Mouse (Mus musculus): Measurements from ENCODE around the gene Mul1.

The Mul1 gene

DNA sequence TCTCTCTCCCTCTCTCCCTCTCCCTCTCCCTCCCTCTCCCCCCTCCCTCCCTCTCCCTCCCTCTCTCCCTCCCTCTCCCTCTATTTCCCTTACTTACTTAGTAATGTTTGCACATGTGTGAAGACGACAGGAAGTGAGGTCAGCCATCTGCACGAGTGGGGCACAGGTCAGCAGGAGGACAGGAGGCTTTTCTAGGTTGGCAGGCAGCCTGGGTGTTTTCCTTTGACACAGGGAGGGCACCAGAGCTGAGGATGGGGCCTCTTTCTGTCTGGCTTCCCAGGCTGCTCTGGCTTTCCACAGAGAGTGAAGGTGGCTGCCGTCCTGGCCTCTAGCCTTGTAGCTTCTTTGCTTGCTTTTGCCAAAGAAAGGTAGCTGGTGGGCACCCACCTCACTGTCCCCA, 5.6 kb downstream of the Mul1 start:
- DNase-seq (ENCODE audit: extremely low spot score), result no peak

DNA sequence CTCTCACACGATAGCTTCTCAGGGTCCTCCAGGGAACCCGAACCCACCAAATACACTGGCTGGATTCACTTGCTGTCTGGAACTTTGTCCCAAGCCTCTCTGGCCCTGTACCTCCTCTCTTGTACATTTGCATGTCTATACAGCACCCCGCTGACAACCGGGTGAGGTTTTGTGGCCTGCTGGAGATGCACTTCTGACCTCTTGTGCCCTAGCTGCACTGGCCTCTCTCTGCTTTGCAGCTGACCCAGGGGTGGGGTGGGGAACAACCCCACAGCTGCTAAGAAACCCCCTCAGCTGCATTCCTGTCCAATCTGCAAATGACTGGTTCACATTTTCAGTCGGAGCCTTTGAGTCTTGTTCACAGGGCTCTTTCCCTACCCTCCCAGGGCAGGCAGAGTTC, 10.5 kb downstream of the Mul1 start:
- DNase-seq (ENCODE audit: extremely low spot score), result no peak

DNA sequence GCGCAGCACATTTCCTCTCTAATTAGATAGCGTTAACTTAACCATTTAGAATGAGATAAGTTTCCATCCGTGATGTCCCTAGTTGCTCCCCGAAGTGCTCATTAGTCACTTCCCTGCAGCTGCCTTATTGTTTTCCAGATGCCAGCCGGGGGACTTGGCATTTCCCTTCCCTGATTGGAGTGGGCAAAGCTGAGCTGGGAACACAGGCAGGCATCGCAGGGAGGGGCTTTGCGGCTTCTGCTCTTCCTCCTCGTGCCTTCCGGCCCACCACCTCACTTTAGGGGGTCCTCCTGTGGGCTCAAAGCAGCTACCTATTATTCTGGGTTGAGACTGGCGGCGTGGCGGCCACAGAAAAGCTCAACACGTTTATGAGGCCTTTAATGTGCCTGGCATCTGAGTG, 12.5 kb downstream of the Mul1 start:
- DNase-seq (ENCODE audit: extremely low spot score), result no peak

DNA sequence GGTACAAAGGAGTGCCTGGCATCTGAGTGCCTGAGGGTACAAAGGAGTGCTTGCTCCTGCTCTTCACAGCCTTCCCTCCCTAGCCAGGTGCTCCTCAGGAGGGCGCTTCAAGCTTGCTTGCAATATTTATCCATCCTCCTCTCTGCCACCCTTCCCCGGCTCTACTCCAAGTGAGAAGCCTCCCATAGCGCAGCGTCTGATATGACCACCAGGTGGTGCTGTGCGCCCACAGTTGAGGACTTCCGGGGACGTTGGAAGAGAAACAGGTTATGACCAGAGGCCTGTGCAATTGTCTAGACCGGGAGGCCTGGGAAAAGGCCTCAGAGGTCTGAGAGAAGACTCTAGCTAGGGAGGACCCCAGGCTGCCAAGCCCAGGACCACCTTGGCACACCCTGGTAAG, 12.9 kb downstream of the Mul1 start:
- DNase-seq (ENCODE audit: extremely low spot score), result peak; percentile 93

DNA sequence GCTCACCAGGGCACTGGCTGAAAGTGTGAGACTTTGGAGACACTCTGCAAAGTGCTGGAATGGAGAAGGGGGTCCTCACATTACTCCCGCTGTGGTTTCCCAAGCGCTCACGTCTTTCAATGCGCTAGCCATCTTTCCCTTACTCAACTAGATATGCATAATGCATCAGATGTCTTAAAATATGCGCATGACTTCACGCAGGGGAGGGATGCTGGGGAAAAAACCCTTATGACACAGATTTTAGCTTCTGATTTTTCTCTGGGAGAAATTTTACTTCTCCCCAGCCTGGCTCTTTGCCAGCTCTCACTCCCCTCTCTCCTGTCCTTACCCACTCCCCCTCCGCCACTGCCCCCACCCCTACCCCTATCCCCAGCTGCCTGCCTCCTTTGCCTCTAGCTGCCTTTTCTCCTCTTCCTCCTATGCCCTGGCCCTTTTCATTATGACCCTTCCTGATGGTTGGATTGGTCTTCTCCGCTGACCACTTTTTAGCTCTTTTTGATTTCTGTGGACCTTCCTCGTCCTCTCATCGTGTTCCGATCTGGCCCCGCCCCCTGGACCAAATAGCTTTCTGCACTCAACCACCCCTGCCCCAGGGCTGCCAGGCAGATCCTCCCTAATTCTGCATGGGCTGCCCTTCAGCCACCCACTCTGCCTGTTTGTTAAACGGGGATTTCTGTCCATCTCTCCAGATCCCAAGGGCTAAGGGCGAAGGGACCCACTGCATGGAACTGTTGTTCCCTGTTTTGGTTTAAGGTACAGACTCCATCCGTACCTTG, 13.5 kb downstream of the Mul1 start:
- no peak for DNase-seq (ENCODE audit: extremely low spot score)

DNA sequence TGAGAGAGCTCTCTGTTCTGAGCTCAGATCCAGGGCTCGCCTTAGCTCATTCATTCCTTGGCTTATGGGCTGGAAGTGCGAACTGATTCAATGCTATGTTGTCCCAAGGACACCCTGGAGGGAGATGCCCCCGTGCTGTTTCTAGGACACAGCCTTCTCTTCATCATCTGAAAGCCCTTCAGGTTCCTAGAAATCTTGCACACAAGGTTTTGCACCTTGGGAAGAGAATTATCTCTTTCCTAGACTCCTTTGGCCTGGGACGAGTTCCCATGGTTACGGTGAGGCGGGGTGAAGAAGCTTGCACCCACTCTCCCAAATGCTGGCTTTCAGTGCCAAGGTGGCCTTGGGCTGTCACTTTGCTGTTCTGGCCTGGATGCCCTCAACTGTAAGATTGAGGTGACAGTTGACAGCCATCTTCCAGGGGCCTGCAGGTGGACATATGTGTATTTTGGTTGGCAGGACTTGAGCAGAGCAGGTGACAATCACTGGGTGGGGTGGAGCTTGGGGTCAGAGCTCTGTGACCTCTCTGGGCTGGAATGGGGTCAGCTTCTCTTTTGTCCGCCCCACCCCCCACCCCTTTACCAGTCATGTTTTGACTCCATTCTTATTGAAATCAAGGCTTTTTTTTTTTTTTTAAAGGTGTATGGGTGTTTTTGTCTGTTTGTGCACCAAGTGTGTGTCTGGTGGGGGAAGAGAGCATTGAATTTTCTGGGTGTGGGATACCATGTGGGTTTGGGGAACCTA, 14.6 kb downstream of the Mul1 start:
- DNase-seq (ENCODE audit: extremely low spot score), result no peak

DNA sequence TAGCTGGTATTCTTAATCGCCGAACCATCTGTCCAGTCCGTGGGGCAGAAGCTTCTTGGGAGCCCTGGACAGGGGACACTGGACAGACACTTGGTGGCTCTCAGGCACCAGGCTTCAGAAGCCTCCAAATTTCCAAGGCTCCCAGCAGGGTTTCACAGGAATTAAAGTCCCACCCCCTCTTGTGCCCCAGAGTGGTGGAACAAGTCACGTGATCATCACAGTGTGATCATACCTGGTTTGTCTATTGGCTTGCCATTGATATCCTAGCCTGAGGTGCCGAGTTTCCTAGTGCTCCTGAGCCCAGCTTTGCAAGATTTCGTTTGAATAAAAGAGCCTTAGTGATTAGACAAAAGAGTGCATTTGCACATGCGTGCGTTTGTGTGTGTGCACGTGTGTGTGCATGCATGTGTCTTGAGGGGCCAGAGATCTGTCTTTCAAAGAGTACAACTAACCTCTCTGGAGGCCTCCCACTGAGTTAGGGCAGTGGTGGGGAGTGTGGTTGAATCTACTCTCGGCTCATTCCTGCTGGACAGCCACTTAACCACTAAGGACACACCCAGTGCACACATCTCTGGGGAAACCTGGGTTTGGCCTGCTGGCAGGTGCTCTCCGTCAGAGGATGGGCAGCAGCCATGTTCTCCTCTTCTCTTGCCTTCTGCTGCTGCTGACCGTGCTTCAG, 15.3 kb downstream of the Mul1 start:
- DNase-seq (ENCODE audit: extremely low spot score), result no peak

DNA sequence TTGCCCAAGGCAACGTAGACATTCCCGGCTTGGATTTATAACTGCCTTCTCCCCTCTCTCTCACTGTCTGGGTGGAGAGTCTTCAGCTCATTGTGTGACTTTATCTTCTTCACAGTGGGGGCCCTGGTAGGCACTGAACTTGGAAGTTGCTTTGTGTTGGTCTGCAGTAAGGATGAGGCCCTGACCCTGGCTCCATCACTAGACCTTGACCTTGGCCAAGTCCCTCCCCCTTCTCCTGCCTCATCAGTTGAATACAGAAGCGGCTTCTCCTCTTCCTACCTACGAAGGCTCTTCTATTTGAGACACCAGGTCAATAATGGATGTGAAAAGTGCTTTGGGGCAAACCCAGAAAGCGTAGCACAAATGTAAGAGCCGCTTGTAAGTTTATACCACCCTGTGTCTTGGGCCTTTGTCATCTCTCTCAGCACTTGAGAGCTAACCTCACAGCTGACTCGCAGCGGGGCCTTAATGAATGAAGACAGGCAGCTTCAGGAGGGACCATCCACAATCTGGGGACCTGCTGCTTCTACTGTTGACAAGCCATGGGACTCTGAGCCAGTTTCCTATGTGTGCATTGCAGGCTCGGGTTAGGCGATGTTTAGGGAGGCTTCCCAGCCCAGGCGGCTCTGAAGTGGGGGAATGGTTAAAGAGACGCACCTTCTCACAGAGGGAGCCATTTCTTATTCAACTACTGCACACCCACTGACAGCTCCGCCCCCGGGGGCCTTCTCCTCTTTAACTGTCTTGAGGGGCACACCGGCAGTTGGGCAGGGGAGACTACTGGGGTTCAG, 18.0 kb downstream of the Mul1 start:
- DNase-seq (ENCODE audit: extremely low spot score), result no peak

DNA sequence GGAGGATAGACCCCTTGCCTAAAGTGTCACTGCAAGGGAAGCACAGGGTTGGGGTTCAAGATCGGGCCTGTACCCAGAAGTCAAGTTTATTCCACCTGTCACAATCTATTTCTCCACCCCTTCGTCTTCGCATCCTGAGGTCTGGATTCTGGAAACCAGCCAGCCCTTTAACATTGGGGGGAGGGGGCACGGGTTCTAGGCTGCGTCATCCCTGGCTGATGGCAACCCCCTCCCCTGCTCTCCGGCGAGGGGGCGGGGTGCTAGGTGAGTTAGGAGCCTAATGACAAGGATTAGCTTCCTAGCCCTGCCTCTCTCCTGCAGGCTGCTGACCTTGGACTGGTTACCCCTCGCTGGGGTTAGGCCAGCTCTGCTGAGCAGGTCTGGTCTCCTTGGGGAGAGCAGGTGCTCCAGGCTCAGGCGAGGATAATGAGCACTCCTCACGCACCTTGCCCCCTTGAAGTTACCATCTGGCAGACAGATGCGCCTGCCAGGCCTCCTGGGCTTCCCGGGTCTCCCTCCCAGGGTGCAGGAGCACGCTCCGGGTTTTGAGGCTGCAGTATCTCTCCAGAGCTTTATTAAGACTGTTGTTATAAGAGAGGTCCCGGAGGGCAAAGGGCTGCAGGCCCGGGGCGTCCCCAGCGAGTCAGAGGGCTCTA, 18.8 kb downstream of the Mul1 start:
- DNase-seq (ENCODE audit: extremely low spot score), result no peak

DNA sequence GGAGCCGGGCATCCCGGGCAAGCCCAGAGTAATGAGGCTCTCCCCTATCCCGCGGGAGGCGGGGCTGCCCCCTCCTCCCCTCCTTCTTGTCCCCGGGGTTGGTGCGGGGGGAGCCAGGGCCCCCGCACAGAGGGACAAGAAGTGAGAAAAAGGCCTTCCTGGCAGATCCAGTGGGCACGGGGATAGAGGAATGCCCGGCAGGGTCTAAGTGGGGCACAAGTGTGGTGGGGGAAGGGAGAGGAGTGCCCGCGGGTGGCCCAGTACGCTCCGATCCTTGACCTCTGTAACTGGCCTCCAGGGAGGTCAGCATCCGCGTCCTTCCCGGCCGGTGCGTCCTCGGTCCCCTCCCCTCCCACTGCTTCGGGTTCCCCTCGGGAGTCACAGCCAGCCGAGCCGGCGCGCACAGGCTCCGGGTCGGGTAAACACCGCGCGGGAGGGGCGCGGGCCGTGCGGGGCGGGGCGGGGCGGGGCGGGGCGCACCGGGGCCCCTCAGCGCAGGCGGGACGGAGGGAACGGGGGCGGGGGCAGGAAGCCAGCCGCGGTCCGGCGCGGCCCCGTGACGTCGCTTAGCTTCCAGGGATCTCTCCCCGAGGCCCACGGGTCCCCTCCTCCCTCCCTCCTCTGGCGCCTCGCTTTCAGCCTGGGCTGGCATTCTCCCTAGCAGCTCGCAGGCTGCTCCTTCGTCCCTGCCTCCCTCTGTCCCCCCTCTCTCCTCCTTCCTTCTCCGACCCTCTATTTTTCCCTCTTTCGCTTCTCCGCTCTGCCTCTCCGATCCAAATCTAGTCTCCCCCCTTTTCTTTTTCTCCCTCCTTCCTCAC, 19.5 kb downstream of the Mul1 start, which contains the start of gene Camk2n1:
Gene Camk2n1 (plus strand): TSS at position 562 of the 818 bp plus-strand sequence.
- peak; percentile 81 for DNase-seq (ENCODE audit: extremely low spot score)

DNA sequence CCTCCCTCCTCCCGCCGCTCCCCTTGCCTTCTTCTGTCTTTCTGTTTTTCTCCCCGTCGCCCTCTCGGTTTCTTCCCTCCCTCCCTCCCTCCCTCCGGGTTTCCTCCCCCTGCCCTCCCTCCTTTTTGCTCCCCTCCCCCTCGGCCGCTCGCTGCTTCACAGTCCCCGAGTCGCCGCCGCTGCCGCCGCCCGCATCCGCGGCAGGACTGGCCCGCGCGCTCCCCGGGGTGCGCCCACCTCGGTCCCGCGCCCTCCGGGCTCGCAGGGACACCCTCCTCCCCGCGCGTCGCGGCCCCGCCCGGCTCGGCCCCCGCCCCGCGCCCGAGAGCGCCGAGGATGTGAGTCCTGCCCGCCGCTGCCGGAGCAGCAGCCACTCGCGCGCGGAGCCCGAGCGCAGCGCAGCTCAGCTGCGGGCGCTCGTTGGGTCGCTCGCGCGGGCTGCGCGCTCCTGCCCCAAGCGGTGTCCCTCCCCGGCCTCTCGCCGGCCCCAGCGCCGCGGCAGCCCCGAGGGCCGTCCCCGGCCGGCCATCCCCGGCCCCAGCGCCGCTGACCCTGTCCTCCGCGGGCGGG, 20.2 kb downstream of the Mul1 start:
- peak; percentile 79 for DNase-seq (ENCODE audit: extremely low spot score)

DNA sequence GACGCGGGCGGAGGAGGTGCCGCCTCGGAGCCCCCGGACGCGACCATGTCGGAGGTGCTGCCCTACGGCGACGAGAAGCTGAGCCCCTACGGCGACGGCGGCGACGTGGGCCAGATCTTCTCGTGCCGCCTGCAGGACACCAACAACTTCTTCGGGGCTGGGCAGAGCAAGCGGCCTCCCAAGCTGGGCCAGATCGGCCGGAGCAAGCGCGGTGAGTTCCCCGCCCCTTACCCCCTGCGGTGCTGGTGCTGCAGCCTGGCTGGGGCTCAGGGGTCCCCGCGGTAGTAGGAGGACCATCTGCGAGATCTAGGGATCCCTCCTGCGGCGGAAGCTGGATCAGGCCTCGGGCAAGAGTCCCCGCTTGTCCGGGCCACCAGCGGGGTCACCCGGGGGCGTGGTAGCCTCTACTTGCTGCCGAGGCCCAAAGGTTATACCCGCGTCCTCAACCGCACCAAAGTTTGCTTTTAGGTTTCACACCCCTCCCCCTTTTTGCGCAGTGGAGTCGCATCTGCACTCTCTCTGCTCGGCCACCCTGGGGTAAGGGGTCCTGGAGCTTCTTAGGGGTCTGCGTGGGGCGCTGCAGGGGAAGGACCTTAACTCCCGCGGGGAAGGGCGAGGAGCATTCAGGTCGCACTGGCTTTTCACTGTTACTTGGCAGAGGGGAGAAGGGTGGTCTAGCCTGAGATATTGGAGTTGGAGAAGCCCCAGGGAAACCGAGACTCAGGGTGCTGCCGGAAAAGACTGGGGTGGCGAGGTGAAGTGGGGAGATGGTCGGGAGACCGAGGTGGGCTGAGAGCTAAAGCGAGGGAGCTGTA, 20.9 kb downstream of the Mul1 start:
- DNase-seq (ENCODE audit: extremely low spot score), result peak; percentile 68

DNA sequence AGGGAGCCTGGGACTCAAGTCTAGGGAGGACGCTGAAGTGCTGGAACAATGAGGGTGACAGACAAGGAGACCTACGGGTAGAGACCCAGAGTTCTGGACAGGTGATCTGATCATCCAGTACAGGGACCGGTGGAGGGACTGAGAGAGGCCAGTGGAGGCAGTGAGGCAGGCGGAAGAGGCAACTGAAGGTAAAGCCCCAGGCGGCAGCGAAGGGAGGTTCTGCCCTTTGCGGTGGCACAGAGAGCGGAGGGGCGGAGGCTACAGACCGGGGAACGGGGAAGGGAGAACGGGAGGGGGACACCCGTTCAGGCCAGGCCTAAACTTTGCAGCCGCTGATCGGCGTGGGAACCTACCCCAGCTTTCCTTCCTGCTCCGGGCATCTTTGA, 21.5 kb downstream of the Mul1 start:
- peak; percentile 40 for DNase-seq (ENCODE audit: extremely low spot score)

DNA sequence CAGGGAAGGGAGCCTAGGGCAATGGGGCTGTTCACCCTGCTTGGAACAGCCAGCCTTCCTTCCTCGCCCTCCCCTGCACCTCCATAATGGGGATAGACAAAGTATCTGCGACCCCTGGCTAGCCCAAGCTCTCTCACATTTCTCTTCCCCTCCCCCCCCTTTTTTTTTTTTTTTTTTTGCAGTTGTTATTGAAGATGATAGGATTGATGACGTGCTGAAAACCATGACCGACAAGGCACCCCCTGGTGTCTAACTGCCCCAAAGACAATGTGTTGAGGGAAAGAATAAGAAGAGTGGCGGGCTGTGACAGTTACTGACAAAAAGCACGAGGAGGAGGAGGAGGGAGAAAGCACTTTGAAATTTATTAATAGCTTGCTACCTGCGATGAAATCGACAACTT, 22.1 kb downstream of the Mul1 start:
- no peak for DNase-seq (ENCODE audit: extremely low spot score)

DNA sequence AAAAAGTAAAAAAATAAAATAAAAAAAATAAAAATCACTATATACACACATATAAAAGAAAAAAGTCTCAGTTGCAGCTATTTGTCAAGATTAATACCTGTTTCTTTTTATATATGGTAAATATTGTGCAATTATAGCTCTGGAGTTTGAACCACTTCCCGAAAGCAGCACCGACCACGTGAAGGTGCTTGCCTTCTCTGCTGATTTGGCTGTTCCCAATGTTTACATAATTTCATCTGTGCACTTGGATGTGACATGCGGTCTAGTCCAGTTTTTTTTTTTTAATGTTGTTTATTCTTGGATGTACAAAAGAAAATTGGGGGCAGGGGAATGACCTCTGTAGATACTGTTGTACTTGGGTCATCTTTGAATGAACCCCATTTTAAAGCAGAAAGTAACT, 22.6 kb downstream of the Mul1 start:
- no peak for DNase-seq (ENCODE audit: extremely low spot score)

DNA sequence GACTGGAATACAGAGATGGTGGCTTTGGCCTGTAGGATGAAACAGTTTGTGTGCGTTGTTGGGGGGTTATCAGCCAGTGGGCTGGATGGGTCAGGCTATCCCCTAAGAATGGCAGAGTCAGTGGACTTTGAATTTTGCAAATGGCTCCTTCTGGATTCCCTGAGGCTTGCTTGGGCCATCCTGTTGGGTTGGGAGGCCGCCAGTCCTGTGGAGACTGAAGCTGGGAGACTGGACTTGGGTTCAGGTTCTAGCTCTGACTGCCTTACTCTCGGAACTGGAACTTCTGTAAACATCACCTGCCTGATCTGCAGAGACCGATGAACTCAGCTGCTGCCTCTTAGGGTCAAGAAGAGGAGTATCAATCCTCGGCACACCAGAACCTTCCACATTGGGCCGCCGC, 23.7 kb downstream of the Mul1 start:
- no peak for DNase-seq (ENCODE audit: extremely low spot score)

DNA sequence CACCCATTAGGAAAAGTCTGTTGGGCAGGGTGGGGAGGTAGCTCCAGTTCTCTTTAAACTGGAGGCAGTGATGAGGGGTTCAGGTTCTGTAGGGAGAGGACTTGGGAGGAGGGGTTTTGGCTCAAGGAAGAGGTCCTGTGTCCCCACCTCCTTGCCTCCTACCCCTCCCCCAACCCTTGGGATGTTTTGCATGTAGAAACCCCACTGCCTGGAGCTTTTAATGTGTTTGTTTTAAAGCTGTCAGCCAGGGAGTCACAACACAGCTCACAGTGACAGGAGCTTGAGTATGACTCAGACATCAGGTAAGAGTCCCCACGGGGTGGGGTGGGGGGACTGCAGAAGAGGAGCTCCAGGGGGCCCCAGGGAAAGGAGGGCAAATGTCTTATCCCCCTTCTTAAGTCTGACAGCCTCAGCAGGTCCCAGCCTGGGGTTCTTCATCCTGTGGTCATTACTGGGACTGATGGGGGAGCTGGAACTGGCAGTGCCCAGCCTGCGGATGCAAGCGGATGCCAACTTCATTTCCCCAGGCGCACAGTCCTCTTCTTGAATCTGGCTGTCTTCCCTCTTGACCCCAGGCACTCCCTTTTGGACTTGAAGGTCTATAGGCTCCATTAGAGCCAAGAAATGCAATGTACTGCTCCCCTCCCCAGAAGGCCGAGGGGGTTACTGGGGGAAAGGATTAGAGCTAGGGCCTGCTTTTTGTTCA, 24.4 kb downstream of the Mul1 start:
- DNase-seq (ENCODE audit: extremely low spot score), result no peak

DNA sequence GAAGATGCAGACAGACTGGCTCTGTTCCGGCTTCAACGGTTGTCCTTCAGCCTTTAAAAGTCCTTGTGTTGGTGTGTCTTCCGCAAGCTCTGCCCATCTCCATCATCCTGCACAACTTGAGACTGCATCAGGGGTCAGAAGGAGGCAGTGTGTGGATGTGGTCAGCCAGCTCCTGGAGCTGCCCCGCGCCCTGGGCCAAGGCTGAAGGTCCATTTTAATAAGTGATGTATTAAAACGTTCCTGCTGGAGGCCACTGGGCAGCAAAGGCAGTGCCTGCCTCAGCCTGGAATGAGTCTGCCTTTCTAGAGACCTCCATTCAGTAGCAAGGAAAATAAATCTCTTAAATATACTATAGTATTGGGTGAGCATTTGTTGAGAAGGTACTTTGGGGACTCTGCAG, 25.3 kb downstream of the Mul1 start:
- no peak for DNase-seq (ENCODE audit: extremely low spot score)

DNA sequence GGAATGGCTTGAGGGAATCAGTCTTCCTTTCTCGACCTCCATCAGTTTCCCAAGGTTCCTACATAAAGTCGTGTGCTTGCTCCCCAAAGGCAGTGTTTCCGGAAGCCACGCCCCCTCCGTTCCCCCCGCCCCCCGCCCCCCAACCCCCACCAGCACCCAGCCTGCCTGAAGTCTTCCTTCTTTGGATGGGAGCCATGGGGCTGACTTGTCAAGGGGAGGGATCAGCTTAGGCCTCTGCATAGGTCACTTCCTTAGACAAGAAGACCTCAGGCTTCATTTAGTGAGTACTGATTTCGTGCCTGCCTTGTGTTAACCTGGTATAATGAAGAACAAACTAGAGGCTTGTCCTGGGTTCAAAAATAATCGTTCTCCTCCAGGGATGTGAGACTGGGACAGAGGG, 26.4 kb downstream of the Mul1 start:
- DNase-seq (ENCODE audit: extremely low spot score), result no peak

Data from embryo, embryonic 9.5 days (tissue).